Mouse (Mus musculus): ENCODE data around the gene Armh1. TPM values are rescaled to one million over a fixed set of nuclear protein-coding genes. Genes with fewer than 3 reads are reported as not detected.

Armh1 gene
- polyA plus RNA-seq, 1 experiment from 2014 or later, result 0.65 TPM

- Histone ChIP-seq H3K36me3 (no peaks in the 10 kb centered on the region), H3K9ac (replicated peaks) (no peak overlapping the region), H3K27me3 (peaks cover 4% of the 10 kb centered on the region; the same call in 1 of the 2 replicates), H3K4me1 (replicated peaks) (no peaks in the 10 kb centered on the region), H3K4me3 (replicated peaks) (no peak overlapping the region), H3K27ac (no peak overlapping the region), H3K4me2 (no peak overlapping the region), H3K9me3 (no peaks in the 10 kb centered on the region)
- WGBS, result 84% methylated on average over 9 of the region's 9 CpGs
- no peak for ATAC-seq (ENCODE audit: insufficient number of reproducible peaks, insufficient read depth, low FRiP score, low TSS enrichment, low read depth)
Observed at GRCm38 (mm10) chr4:117221836-117222235, 30.1 kb downstream of the Armh1 start.

GRCm38 (mm10) chr4:117220741-117221515 lies 31.0 kb downstream of the Armh1 start:
- no peak for ATAC-seq (ENCODE audit: insufficient number of reproducible peaks, insufficient read depth, low FRiP score, low TSS enrichment, low read depth)
- no peaks in the 10 kb centered on the region for H3K36me3 ChIP-seq
- WGBS, result 77% methylated on average over 9 of the region's 9 CpGs
- no peaks in the 10 kb centered on the region for H3K4me1 ChIP-seq (replicated peaks)
- no peak overlapping the region for H3K27ac ChIP-seq
- peaks cover 4% of the 10 kb centered on the region; the same call in 1 of the 2 replicates for H3K27me3 ChIP-seq
- H3K4me2 ChIP-seq, result no peak overlapping the region
- H3K9ac ChIP-seq (replicated peaks), result no peak overlapping the region
- no peak overlapping the region for H3K4me3 ChIP-seq (replicated peaks)
- H3K9me3 ChIP-seq, result no peaks in the 10 kb centered on the region

GRCm38 (mm10) chr4:117218517-117219219 lies 33.3 kb downstream of the Armh1 start:
- Histone ChIP-seq H3K4me2 (no peak overlapping the region), H3K9me3 (no peaks in the 10 kb centered on the region), H3K4me3 (replicated peaks) (no peak overlapping the region), H3K27me3 (peaks cover 7% of the 10 kb centered on the region), H3K9ac (replicated peaks) (no peak overlapping the region), H3K27ac (no peak overlapping the region), H3K4me1 (replicated peaks) (no peaks in the 10 kb centered on the region), H3K36me3 (no peaks in the 10 kb centered on the region)
- WGBS, result 37% methylated on average over 10 of the region's 10 CpGs
- no peak for ATAC-seq (ENCODE audit: insufficient number of reproducible peaks, insufficient read depth, low FRiP score, low TSS enrichment, low read depth)

- ATAC-seq (ENCODE audit: insufficient number of reproducible peaks, insufficient read depth, low FRiP score, low TSS enrichment, low read depth), result no peak
- Histone ChIP-seq H3K9ac (replicated peaks) (no peak overlapping the region), H3K4me3 (replicated peaks) (no peak overlapping the region), H3K9me3 (no peaks in the 10 kb centered on the region), H3K27ac (no peak overlapping the region), H3K4me2 (no peak overlapping the region), H3K36me3 (no peaks in the 10 kb centered on the region), H3K27me3 (peaks cover 7% of the 10 kb centered on the region), H3K4me1 (replicated peaks) (no peaks in the 10 kb centered on the region)
- WGBS, result 75% methylated on average over 5 of the region's 5 CpGs
Observed at GRCm38 (mm10) chr4:117217029-117217428, 34.9 kb downstream of the Armh1 start.

- no peak overlapping the region for H3K9ac ChIP-seq (replicated peaks)
- no peaks in the 10 kb centered on the region for H3K36me3 ChIP-seq
- no peak overlapping the region for H3K4me3 ChIP-seq (replicated peaks)
- 87% methylated on average over 6 of the region's 6 CpGs for WGBS
- H3K4me2 ChIP-seq, result no peak overlapping the region
- no peaks in the 10 kb centered on the region for H3K4me1 ChIP-seq (replicated peaks)
- peaks cover 3% of the 10 kb centered on the region; the same call in 1 of the 2 replicates for H3K27me3 ChIP-seq
- H3K27ac ChIP-seq, result no peak overlapping the region
- no peaks in the 10 kb centered on the region for H3K9me3 ChIP-seq
- no peak for ATAC-seq (ENCODE audit: insufficient number of reproducible peaks, insufficient read depth, low FRiP score, low TSS enrichment, low read depth)
Observed at GRCm38 (mm10) chr4:117214250-117214649, 37.7 kb downstream of the Armh1 start.

GRCm38 (mm10) chr4:117210147-117211074 lies 41.5 kb downstream of the Armh1 start:
- Histone ChIP-seq H3K9ac (replicated peaks) (no peak overlapping the region), H3K4me3 (replicated peaks) (no peak overlapping the region), H3K36me3 (no peaks in the 10 kb centered on the region), H3K9me3 (no peaks in the 10 kb centered on the region), H3K4me2 (no peak overlapping the region), H3K27ac (no peak overlapping the region), H3K27me3 (peaks cover 3% of the 10 kb centered on the region; the same call in 1 of the 2 replicates), H3K4me1 (replicated peaks) (no peaks in the 10 kb centered on the region)
- no peak; the same call in 1 of the 2 replicates for ATAC-seq (ENCODE audit: insufficient number of reproducible peaks, insufficient read depth, low FRiP score, low TSS enrichment, low read depth)
- WGBS, result 5% methylated on average over 20 of the region's 20 CpGs

- Histone ChIP-seq H3K9me3 (no peaks in the 10 kb centered on the region), H3K36me3 (no peaks in the 10 kb centered on the region), H3K4me2 (no peak overlapping the region), H3K4me1 (replicated peaks) (no peaks in the 10 kb centered on the region), H3K9ac (replicated peaks) (no peak overlapping the region), H3K27ac (no peak overlapping the region), H3K27me3 (no peaks in the 10 kb centered on the region), H3K4me3 (replicated peaks) (no peak overlapping the region)
- WGBS, result 81% methylated on average over 6 of the region's 6 CpGs
- no peak for ATAC-seq (ENCODE audit: insufficient number of reproducible peaks, insufficient read depth, low FRiP score, low TSS enrichment, low read depth)
Observed at GRCm38 (mm10) chr4:117209592-117209991, 42.3 kb downstream of the Armh1 start.

GRCm38 (mm10) chr4:117202992-117203354 lies 49.0 kb downstream of the Armh1 start:
- ATAC-seq (ENCODE audit: insufficient number of reproducible peaks, insufficient read depth, low FRiP score, low TSS enrichment, low read depth), result no peak
- Histone ChIP-seq H3K4me3 (replicated peaks) (no peak overlapping the region), H3K4me2 (peak overlapping the region; percentile 53), H3K27ac (peak overlapping the region; percentile 87), H3K36me3 (no peaks in the 10 kb centered on the region), H3K9me3 (no peaks in the 10 kb centered on the region), H3K27me3 (no peaks in the 10 kb centered on the region), H3K4me1 (replicated peaks) (no peaks in the 10 kb centered on the region), H3K9ac (replicated peaks) (0 out of 2 replicates have a peak overlapping the region, but pooled peaks have one; percentile 23)
- WGBS, result 64% methylated on average over 4 of the region's 4 CpGs

GRCm38 (mm10) chr4:117202046-117202991 lies 49.6 kb downstream of the Armh1 start:
- peak overlapping the region; percentile 87 for H3K27ac ChIP-seq
- H3K36me3 ChIP-seq, result no peaks in the 10 kb centered on the region
- no peaks in the 10 kb centered on the region for H3K4me1 ChIP-seq (replicated peaks)
- under 1% methylated on average over 25 of the region's 25 CpGs for WGBS
- peak overlapping the region; percentile 53 for H3K4me2 ChIP-seq
- no peaks in the 10 kb centered on the region for H3K9me3 ChIP-seq
- ATAC-seq (ENCODE audit: insufficient number of reproducible peaks, insufficient read depth, low FRiP score, low TSS enrichment, low read depth), result peak; percentile 86
- peak overlapping the region; percentile 23; the same call in 1 of the 2 replicates for H3K9ac ChIP-seq (replicated peaks)
- peak overlapping the region; percentile 30 for H3K4me3 ChIP-seq (replicated peaks)
- no peaks in the 10 kb centered on the region for H3K27me3 ChIP-seq

GRCm38 (mm10) chr4:117191804-117192203 lies 60.1 kb downstream of the Armh1 start:
- no peaks in the 10 kb centered on the region for H3K36me3 ChIP-seq
- WGBS, result 93% methylated on average over 14 of the region's 14 CpGs
- H3K27me3 ChIP-seq, result no peaks in the 10 kb centered on the region
- no peaks in the 10 kb centered on the region for H3K9me3 ChIP-seq
- H3K27ac ChIP-seq, result no peak overlapping the region
- H3K9ac ChIP-seq (replicated peaks), result no peak overlapping the region
- no peak overlapping the region for H3K4me2 ChIP-seq
- no peak for ATAC-seq (ENCODE audit: insufficient number of reproducible peaks, insufficient read depth, low FRiP score, low TSS enrichment, low read depth)
- no peak overlapping the region for H3K4me3 ChIP-seq (replicated peaks)
- H3K4me1 ChIP-seq (replicated peaks), result 0 out of 2 replicates have a peak, but pooled peaks cover 4% of the 10 kb centered on the region

Measured in limb, embryonic 12.5 days (tissue).